Mouse (Mus musculus) liver, embryonic 13.5 days (tissue): ENCODE data around the gene Ankrd13b. TPM values are rescaled to one million over a fixed set of nuclear protein-coding genes. Genes with fewer than 3 reads are reported as not detected.

Source experiments
- ATAC-seq: fragments of 200-750 bp; cut with Nextera tagmentation; 2 replicates; pipeline ENCODE4 v1.8.0; 2017; ENCODE audit warnings: low read depth, mild to moderate bottlenecking, moderate number of reproducible peaks, moderate library complexity
- DNase-seq: peaks from one replicate; pipeline ENCODE4 v3.0.0; 2022
- H3K27ac ChIP-seq: fragments of 300-500 bp; sonication (generic); 2 replicates; pipeline ENCODE4 v1.5.1; 2015; ENCODE audit warnings: moderate library complexity, mild to moderate bottlenecking, inconsistent platforms
- H3K27me3 ChIP-seq: fragments of 300-500 bp; sonication (generic); 2 replicates; pipeline ENCODE4 v1.6.1; 2015; ENCODE audit warnings: mild to moderate bottlenecking, inconsistent platforms
- H3K36me3 ChIP-seq: fragments of 300-500 bp; sonication (generic); 2 replicates; pipeline ENCODE4 v1.6.1; 2015; ENCODE audit warnings: mild to moderate bottlenecking, inconsistent platforms
- H3K4me1 ChIP-seq: fragments of 300-500 bp; sonication (generic); replicated peaks from 2 replicates; pipeline ENCODE4 v1.6.1; 2015; ENCODE audit warnings: inconsistent platforms
- H3K4me2 ChIP-seq: fragments of 300-500 bp; sonication (generic); 2 replicates; pipeline ENCODE4 v1.6.1; 2015; ENCODE audit warnings: inconsistent platforms, mild to moderate bottlenecking, moderate library complexity
- H3K4me3 ChIP-seq: fragments of 300-500 bp; sonication (generic); replicated peaks from 2 replicates; pipeline ENCODE4 v1.5.1; 2015; ENCODE audit warnings: mild to moderate bottlenecking, inconsistent platforms
- H3K9ac ChIP-seq: fragments of 300-500 bp; sonication (generic); 2 replicates; pipeline ENCODE4 v1.6.1; 2015; ENCODE audit warnings: mild to moderate bottlenecking, inconsistent platforms
- H3K9me3 ChIP-seq: fragments of 300-500 bp; sonication (generic); replicated peaks from 2 replicates; pipeline ENCODE4 v1.6.1; 2016; ENCODE audit warnings: inconsistent platforms
- WGBS: fragments of 180-500 bp; shearing (Covaris S2); methylation state at CpG from one replicate; pipeline ENCODE4 v1.1.7; 2015; ENCODE audit not compliant: insufficient replicate concordance; 5-methylcytosine and 5-hydroxymethylcytosine counted together
- polyA plus RNA-seq: library from polyadenylated mRNA; unstranded; fragments of >200 nt; fragmentation: Nextera tagmentation; extraction: Ambion mirVana; gene quantifications from 2 replicates; pipeline ENCODE4 v1.2.1, GENCODE M21; 2015

Ankrd13b gene
- polyA plus RNA-seq, 1 experiment from 2014 or later: 0.81 TPM

DNA sequence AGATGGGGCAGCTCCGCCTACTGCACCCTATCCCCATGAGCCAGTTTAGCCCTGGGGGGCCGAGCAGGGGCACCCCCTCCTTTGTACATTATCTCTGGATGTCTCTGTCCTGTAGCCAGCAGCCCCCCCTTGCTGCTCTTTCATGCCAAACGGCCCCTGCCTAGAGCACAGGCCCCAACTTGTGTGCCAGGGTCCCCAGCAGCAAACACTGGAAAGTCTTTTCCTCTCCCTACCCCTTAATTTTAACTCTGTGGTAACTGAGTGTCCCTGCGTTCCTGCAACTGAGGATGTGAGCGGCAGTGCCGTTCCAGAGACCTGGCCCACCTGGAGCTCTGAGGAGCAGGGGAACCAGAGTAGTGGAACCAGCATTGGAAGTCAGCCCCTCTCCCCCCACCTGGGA lies 17.5 kb upstream of the Ankrd13b start:
- no peak for ATAC-seq
- Histone ChIP-seq H3K4me1 (peaks cover 20% of the 10 kb centered on the region), H3K27ac (no peak overlapping the region), H3K4me2 (no peak overlapping the region), H3K9ac (no peak overlapping the region), H3K4me3 (no peak overlapping the region), H3K27me3 (no peaks in the 10 kb centered on the region), H3K9me3 (no peaks in the 10 kb centered on the region), H3K36me3 (peaks cover 49% of the 10 kb centered on the region)
- no peak for DNase-seq
- WGBS: 77% methylated on average over 6 of the region's 6 CpGs

DNA sequence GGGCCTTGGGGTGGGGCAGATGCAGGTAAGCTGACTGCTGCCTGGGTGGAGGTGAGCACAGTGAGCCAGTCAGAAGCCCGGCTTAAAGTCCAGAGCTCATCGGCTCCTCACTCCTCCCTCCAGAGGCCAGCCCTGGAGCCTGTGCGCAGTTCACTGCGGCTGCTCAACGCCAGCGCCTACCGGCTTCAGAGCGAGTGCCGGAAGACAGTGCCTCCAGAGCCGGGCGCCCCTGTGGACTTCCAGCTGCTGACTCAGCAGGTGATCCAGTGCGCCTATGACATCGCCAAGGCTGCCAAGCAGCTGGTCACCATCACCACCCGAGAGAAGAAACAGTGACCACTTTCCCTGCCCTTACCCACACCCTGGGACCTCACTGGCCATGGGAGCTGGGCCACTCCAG lies 16.8 kb upstream of the Ankrd13b start:
- H3K9me3 ChIP-seq: no peaks in the 10 kb centered on the region
- WGBS: 87% methylated on average over 14 of the region's 14 CpGs
- H3K27ac ChIP-seq: no peak overlapping the region
- peaks cover 17% of the 10 kb centered on the region for H3K4me1 ChIP-seq
- no peak overlapping the region for H3K4me3 ChIP-seq
- H3K9ac ChIP-seq: no peak overlapping the region
- ATAC-seq: no peak
- no peak overlapping the region for H3K4me2 ChIP-seq
- no peaks in the 10 kb centered on the region for H3K27me3 ChIP-seq
- no peak for DNase-seq
- peaks cover 49% of the 10 kb centered on the region for H3K36me3 ChIP-seq

DNA sequence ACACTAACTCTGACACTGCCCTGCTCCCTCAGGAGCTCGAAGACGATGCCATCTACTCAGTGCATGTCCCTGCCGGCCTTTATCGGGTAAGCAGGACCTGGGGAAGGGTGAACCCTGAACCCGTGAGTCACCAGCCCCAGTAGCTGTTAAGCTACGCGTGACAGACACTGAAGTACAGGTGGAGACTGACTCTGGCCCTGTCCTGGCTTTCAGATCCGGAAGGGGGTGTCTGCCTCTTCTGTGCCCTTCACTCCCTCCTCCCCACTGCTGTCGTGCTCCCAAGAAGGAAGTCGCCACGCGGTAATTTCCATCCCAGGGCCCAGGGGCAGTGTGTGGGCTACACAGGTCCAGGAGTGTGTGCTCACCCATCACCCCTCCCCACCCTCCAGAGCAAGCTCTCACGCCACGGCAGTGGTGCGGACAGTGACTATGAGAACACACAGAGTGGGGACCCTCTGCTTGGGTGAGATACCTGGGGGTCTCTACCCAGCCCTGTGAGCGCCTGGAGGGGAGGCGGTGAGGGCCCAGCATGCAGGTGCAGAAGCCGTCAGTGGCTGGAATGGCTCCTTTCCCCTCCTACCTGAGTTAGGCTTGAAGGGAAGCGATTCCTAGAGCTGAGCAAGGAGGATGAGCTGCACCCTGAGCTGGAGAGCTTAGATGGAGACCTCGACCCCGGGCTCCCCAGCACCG lies 16.0 kb upstream of the Ankrd13b start:
- ATAC-seq (no peak), DNase-seq (no peak)
- Histone ChIP-seq H3K27me3 (no peaks in the 10 kb centered on the region), H3K36me3 (peaks cover 51% of the 10 kb centered on the region), H3K4me3 (no peak overlapping the region), H3K27ac (no peak overlapping the region), H3K4me2 (no peak overlapping the region), H3K9me3 (no peaks in the 10 kb centered on the region), H3K9ac (no peak overlapping the region), H3K4me1 (peaks cover 17% of the 10 kb centered on the region)
- WGBS: 78% methylated on average over 22 of the region's 22 CpGs

DNA sequence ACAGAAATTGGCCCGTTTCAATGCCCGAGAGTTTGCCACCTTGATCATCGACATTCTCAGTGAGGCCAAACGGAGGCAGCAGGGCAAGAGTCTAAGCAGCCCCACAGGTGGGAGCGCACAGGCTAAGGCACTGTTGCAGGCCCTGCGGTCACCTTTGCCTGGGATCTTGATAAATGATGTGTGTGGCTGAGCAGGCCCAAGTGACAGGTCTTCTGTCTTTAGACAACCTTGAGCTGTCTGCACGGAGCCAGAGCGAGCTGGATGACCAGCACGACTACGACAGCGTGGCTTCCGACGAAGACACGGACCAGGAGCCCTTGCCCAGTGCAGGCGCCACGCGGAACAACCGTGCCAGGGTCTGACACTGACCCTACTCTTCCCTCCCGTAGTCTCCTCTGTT lies 14.9 kb upstream of the Ankrd13b start:
- H3K4me3 ChIP-seq: no peak overlapping the region
- no peak for ATAC-seq
- peaks cover 62% of the 10 kb centered on the region for H3K36me3 ChIP-seq
- H3K4me2 ChIP-seq: no peak overlapping the region
- H3K9ac ChIP-seq: no peak overlapping the region
- no peak for DNase-seq
- 91% methylated on average over 19 of the region's 19 CpGs for WGBS
- H3K4me1 ChIP-seq: peaks cover 17% of the 10 kb centered on the region
- no peak overlapping the region for H3K27ac ChIP-seq
- H3K9me3 ChIP-seq: no peaks in the 10 kb centered on the region
- no peaks in the 10 kb centered on the region for H3K27me3 ChIP-seq

DNA sequence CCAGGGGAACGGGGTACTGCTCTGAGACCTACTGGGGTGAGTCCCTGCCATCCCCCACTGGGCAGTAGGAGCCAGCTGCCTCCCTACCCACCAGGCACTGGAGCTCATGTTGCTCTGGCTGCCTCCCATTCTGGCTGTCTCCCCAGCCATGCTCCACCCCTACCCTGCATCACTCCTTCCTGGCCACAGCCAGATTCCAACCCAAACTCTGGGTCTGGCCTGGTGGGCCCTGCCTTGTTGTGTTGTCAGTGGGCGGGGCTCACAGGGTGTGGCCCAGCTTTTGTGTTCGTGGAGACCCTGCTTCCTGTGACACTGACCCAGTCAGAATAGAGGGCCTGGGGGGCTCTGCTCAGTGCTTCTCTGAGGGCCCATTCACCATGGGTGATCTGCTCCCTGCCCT lies 14.0 kb upstream of the Ankrd13b start:
- WGBS: 58% methylated on average over 3 of the region's 3 CpGs
- DNase-seq: no peak
- Histone ChIP-seq H3K4me3 (no peak overlapping the region), H3K27me3 (no peaks in the 10 kb centered on the region), H3K27ac (no peak overlapping the region), H3K4me1 (peaks cover 17% of the 10 kb centered on the region), H3K36me3 (peaks cover 64% of the 10 kb centered on the region), H3K4me2 (no peak overlapping the region), H3K9ac (no peak overlapping the region), H3K9me3 (no peaks in the 10 kb centered on the region)
- ATAC-seq: no peak

DNA sequence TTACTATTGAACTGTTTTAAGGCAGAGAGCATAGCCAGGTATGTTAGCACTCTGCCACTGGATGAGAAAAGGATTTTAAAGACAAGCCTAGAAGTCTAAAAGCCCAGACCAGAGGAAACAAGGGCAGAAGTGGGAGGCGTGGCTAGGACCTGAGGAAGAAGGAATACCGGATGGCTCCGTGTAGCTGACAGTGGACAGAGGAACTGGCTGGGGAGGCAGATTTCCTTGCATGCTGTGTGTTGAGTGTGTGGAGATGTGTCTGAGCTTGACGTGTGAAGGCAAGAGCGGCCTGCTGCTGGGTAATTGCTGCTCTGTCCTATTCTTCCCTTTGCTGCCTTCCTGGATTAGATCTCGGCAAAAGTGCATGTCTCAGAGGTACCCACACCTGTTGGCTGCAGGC lies 13.0 kb upstream of the Ankrd13b start:
- H3K27me3 ChIP-seq: no peaks in the 10 kb centered on the region
- H3K36me3 ChIP-seq: peaks cover 64% of the 10 kb centered on the region
- no peak overlapping the region for H3K4me3 ChIP-seq
- no peak overlapping the region for H3K9ac ChIP-seq
- DNase-seq (no peak), ATAC-seq (no peak)
- H3K9me3 ChIP-seq: no peaks in the 10 kb centered on the region
- no peak overlapping the region for H3K27ac ChIP-seq
- 74% methylated on average over 6 of the region's 6 CpGs for WGBS
- no peak overlapping the region for H3K4me2 ChIP-seq
- H3K4me1 ChIP-seq: peaks cover 19% of the 10 kb centered on the region

DNA sequence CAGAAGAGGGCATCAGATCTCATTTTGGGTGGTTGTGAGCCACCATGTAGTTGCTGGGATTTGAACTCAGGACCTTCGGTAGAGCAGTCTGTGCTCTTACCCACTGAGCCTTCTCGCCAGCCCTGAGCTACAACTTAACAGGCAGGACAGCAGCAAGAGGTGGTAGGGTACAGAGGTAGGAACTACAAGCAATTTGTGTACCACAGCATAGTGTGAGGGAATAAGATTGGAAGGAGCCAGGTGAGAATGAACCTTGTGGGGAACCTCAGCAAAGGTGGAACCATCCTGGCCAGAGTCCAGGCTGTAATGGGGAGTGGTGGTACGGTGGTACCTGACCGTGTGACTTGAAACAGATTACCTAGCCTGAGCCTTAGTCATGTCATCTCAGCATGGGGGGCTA lies 12.5 kb upstream of the Ankrd13b start:
- H3K36me3 ChIP-seq: peaks cover 62% of the 10 kb centered on the region
- 88% methylated on average over 4 of the region's 4 CpGs for WGBS
- no peak overlapping the region for H3K4me3 ChIP-seq
- DNase-seq (no peak), ATAC-seq (no peak)
- H3K9me3 ChIP-seq: no peaks in the 10 kb centered on the region
- no peaks in the 10 kb centered on the region for H3K27me3 ChIP-seq
- no peak overlapping the region for H3K27ac ChIP-seq
- no peak overlapping the region for H3K4me2 ChIP-seq
- H3K4me1 ChIP-seq: peaks cover 24% of the 10 kb centered on the region
- no peak overlapping the region for H3K9ac ChIP-seq

DNA sequence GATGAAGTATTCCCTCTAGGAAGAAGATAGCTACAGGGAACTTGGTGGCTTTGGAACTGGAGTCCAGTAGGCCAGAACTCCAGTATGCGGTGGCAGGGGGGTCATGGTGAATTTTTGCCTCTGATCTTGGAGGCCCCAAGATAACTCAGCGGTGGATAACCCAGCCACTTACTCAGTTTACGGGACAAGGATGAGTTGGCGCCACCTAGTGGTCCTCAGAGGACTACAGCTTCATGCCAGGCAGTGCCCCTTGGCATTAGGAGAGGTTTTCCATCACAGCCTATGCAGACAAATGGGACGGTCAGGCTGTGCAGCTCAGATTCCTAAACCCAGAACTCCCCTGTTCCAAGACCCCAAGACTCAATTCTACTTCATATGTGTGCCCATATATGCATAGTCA lies 11.9 kb upstream of the Ankrd13b start:
- no peak overlapping the region for H3K9ac ChIP-seq
- DNase-seq: peak; percentile 55
- no peak; the same call in 1 of the 2 replicates for ATAC-seq
- H3K9me3 ChIP-seq: no peaks in the 10 kb centered on the region
- H3K27me3 ChIP-seq: no peaks in the 10 kb centered on the region
- peaks cover 27% of the 10 kb centered on the region for H3K4me1 ChIP-seq
- no peak overlapping the region for H3K4me2 ChIP-seq
- H3K36me3 ChIP-seq: peaks cover 56% of the 10 kb centered on the region
- H3K4me3 ChIP-seq: no peak overlapping the region
- WGBS: 23% methylated on average over 5 of the region's 5 CpGs
- no peak overlapping the region for H3K27ac ChIP-seq

DNA sequence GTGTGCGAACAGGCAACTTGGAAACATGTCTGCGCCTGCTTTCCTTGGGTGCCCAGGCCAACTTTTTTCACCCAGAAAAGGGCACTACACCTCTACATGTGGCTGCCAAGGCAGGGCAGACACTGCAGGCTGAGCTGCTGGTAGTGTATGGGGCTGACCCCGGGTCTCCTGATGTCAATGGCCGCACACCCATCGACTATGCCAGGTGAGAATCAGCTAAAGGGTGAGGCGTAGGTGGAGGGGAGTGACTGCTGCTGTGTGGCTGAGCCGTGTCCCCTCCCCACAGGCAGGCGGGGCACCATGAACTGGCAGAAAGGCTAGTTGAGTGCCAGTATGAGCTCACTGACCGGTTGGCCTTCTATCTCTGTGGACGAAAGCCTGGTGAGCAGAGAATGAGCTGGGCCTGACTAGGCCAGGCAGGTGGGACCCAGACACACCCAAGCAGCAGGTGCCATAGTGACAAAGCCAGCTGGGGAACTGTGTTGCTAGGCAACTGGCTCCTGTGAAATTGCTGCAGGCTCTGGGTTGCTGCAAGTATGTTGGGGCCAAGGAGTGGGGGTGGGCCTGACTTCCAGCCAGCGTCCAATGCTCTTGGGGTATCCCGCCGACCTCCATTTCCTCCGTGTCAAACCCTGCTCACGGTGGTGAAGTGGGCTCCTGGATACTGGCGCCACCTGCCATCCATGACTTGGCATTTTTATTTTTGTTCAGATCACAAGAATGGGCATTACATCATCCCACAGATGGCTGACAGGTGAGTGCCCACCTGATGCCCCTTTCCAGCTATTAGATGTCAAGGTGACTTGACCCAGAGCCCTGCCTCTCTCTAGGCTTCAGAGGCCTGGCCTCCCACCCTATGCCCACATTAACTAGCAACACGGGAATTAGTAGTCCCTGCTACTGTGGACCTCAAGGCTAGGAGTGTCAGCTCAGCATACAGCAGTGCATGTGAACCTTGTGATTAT lies 11.2 kb upstream of the Ankrd13b start:
- H3K27me3 ChIP-seq: no peaks in the 10 kb centered on the region
- H3K27ac ChIP-seq: no peak overlapping the region
- no peak overlapping the region for H3K4me3 ChIP-seq
- H3K4me1 ChIP-seq: peaks cover 35% of the 10 kb centered on the region
- H3K4me2 ChIP-seq: no peak overlapping the region
- ATAC-seq (no peak), DNase-seq (no peak)
- 79% methylated on average over 17 of the region's 17 CpGs for WGBS
- H3K9ac ChIP-seq: no peak overlapping the region
- H3K9me3 ChIP-seq: no peaks in the 10 kb centered on the region
- H3K36me3 ChIP-seq: peaks cover 48% of the 10 kb centered on the region

DNA sequence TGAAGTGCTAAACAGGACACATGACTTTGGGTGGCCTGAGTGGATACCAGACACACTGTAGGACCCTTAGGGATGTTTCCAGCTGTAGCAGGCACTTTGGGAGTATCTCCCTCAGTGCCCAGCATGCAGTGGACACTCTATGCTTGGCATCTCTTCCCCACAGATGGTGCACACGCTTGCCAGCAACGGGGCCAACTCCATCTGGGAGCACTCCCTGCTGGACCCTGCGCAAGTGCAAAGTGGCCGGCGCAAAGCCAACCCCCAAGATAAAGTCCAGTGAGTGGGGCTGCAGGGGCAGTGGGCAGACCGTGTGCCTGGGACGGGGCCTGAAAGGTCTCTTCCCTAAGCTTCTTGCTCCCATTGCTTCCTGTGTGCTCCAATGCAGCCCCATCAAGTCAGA lies 9.9 kb upstream of the Ankrd13b start:
- Histone ChIP-seq H3K27ac (no peak overlapping the region), H3K9ac (no peak overlapping the region), H3K4me2 (no peak overlapping the region), H3K36me3 (peaks cover 35% of the 10 kb centered on the region), H3K4me3 (no peak overlapping the region), H3K27me3 (no peaks in the 10 kb centered on the region), H3K4me1 (peaks cover 48% of the 10 kb centered on the region), H3K9me3 (no peaks in the 10 kb centered on the region)
- 86% methylated on average over 7 of the region's 7 CpGs for WGBS
- no peak for ATAC-seq
- DNase-seq: no peak

DNA sequence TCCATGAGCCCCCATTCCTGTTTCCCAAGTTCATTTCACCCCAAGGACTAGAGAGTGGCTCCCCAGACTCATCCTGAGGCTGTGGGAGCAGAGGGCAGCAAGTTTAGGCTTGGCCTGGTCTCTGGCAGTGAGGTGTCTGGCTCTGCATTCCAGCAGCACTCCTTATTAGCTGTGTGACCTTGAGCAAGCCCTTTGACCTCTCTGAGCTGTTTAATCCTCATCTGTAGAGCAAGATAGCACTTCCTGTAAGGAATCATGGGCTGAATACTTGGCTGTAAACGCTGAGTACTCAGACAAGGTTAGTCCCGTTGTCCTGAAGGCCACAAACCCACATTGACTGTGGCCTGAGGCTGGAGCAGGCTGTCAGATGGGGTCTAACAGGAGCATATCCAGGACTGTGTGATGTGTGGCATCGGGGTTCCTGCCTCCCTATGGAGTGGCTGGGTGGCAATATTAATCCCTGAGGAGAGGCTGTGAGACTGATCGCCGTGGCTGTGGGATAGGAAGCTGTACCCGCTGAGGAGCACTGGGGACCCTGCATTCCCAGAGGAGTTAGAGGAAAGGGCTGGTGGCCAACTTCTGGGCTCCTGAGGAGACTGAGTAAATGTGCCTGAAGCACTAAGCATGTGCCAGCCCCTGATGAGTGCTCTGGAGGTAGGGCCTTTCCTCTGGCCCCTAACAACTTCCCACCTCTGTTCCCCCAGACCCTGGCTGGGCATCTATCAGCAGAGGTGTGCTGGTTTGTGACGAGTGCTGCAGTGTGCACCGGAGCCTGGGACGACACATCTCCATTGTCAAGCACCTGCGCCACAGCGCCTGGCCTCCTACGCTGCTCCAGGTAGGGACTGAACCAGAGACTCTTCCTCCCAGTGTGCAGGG lies 9.0 kb upstream of the Ankrd13b start:
- Histone ChIP-seq H3K27me3 (no peaks in the 10 kb centered on the region), H3K36me3 (peaks cover 27% of the 10 kb centered on the region), H3K9me3 (no peaks in the 10 kb centered on the region), H3K4me1 (peaks cover 56% of the 10 kb centered on the region), H3K27ac (peak overlapping the region; percentile 31), H3K9ac (no peak overlapping the region), H3K4me2 (no peak overlapping the region), H3K4me3 (no peak overlapping the region)
- 83% methylated on average over 12 of the region's 12 CpGs for WGBS
- no peak for DNase-seq
- no peak for ATAC-seq
